Mouse (Mus musculus): Measurements from ENCODE around the gene Atg5. TPM values are rescaled to one million over a fixed set of nuclear protein-coding genes. Genes with fewer than 3 reads are reported as not detected.

Gene Atg5
- polyA plus RNA-seq, 1 experiment from 2014 or later = 56.1 TPM

GRCm38 (mm10) chr10:44304845-44305244, 36.7 kb downstream of the Atg5 start:
- WGBS = 64% methylated on average over 3 of the region's 3 CpGs
- no peak for ATAC-seq
- Histone ChIP-seq H3K4me3 (replicated peaks; ENCODE audit: low read length) (no peak overlapping the region), H3K4me2 (ENCODE audit: low read length) (no peak overlapping the region), H3K9ac (replicated peaks; ENCODE audit: low read depth, low read length) (no peak overlapping the region), H3K9me3 (ENCODE audit: control insufficient read depth, low read length) (no peaks in the 10 kb centered on the region), H3K36me3 (ENCODE audit: control insufficient read depth, insufficient read depth) (peaks cover 6% of the 10 kb centered on the region; the same call in 1 of the 2 replicates), H3K27me3 (replicated peaks; ENCODE audit: control insufficient read depth, insufficient read depth, low read length) (no peaks in the 10 kb centered on the region), H3K4me1 (replicated peaks; ENCODE audit: control insufficient read depth, insufficient read depth, low read length) (no peaks in the 10 kb centered on the region), H3K27ac (ENCODE audit: low read length) (no peak overlapping the region)

- no peak overlapping the region for H3K27ac ChIP-seq (ENCODE audit: low read length)
- H3K36me3 ChIP-seq (ENCODE audit: control insufficient read depth, insufficient read depth) = peaks cover 6% of the 10 kb centered on the region; the same call in 1 of the 2 replicates
- no peak overlapping the region for H3K4me3 ChIP-seq (replicated peaks; ENCODE audit: low read length)
- H3K9ac ChIP-seq (replicated peaks; ENCODE audit: low read depth, low read length) = no peak overlapping the region
- H3K4me1 ChIP-seq (replicated peaks; ENCODE audit: control insufficient read depth, insufficient read depth, low read length) = no peaks in the 10 kb centered on the region
- H3K4me2 ChIP-seq (ENCODE audit: low read length) = no peak overlapping the region
- ATAC-seq = no peak
- WGBS = 96% methylated on average over 6 of the region's 6 CpGs
- no peaks in the 10 kb centered on the region for H3K9me3 ChIP-seq (ENCODE audit: control insufficient read depth, low read length)
- H3K27me3 ChIP-seq (replicated peaks; ENCODE audit: control insufficient read depth, insufficient read depth, low read length) = no peaks in the 10 kb centered on the region
These were observed 38.1 kb downstream of the Atg5 start for GRCm38 (mm10) chr10:44306308-44306707.

- no peaks in the 10 kb centered on the region for H3K9me3 ChIP-seq (ENCODE audit: control insufficient read depth, low read length)
- no peaks in the 10 kb centered on the region for H3K4me1 ChIP-seq (replicated peaks; ENCODE audit: control insufficient read depth, insufficient read depth, low read length)
- H3K27ac ChIP-seq (ENCODE audit: low read length) = no peak overlapping the region
- no peak for ATAC-seq
- no peaks in the 10 kb centered on the region for H3K27me3 ChIP-seq (replicated peaks; ENCODE audit: control insufficient read depth, insufficient read depth, low read length)
- no peak overlapping the region for H3K9ac ChIP-seq (replicated peaks; ENCODE audit: low read depth, low read length)
- H3K4me3 ChIP-seq (replicated peaks; ENCODE audit: low read length) = no peak overlapping the region
- peaks cover 6% of the 10 kb centered on the region; the same call in 1 of the 2 replicates for H3K36me3 ChIP-seq (ENCODE audit: control insufficient read depth, insufficient read depth)
- H3K4me2 ChIP-seq (ENCODE audit: low read length) = no peak overlapping the region
These were observed 40.1 kb downstream of the Atg5 start for GRCm38 (mm10) chr10:44308280-44308679.

DNA sequence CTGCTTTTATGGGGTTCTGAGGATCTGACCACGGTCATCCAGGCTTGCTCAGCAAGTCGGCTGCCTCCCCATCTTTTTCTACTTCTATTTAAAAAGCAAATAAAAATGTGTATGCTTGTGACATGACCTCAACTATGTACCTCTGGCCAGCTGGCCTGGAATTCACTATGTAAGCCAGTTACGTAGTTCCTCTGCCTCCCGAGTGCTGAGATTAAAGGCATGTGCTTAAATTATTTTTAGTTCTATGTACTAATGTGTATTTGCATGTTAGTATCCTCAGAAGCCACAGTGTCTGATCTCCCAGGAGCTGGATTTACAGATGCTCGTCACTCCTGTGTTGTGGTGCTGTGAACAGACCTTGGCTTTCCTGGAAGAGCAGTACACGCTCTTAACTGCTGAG, 41.1 kb downstream of the Atg5 start:
- H3K36me3 ChIP-seq (ENCODE audit: control insufficient read depth, insufficient read depth) = 0 out of 2 replicates have a peak, but pooled peaks cover under 1% of the 10 kb centered on the region
- no peak overlapping the region for H3K4me3 ChIP-seq (replicated peaks; ENCODE audit: low read length)
- no peak overlapping the region for H3K4me2 ChIP-seq (ENCODE audit: low read length)
- no peaks in the 10 kb centered on the region for H3K27me3 ChIP-seq (replicated peaks; ENCODE audit: control insufficient read depth, insufficient read depth, low read length)
- no peak overlapping the region for H3K27ac ChIP-seq (ENCODE audit: low read length)
- H3K9me3 ChIP-seq (ENCODE audit: control insufficient read depth, low read length) = no peaks in the 10 kb centered on the region
- H3K9ac ChIP-seq (replicated peaks; ENCODE audit: low read depth, low read length) = no peak overlapping the region
- WGBS = 92% methylated on average over 6 of the region's 6 CpGs
- ATAC-seq = no peak
- H3K4me1 ChIP-seq (replicated peaks; ENCODE audit: control insufficient read depth, insufficient read depth, low read length) = no peaks in the 10 kb centered on the region

DNA sequence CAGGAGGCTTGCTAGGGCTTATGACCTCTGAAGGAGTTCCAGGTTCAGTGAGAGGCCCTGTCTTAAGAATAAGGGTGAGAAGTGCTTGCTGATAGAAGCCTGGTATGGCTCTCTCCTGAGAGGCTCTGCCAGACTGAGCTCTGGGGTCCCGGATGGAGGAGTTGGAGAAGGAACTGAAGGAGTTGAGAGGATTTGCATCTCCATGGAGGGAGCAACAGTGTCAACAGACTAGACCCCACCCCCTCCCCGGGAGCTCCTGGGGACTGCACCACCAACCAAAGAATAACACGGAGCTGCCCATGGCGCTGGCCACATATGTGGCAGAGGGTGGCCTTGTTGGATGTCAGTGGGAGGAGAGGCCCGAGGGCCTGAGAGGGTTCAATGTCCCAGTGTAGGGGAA, 47.1 kb downstream of the Atg5 start:
- Histone ChIP-seq H3K9ac (replicated peaks; ENCODE audit: low read depth, low read length) (no peak overlapping the region), H3K4me3 (replicated peaks; ENCODE audit: low read length) (no peak overlapping the region), H3K36me3 (ENCODE audit: control insufficient read depth, insufficient read depth) (no peaks in the 10 kb centered on the region), H3K4me1 (replicated peaks; ENCODE audit: control insufficient read depth, insufficient read depth, low read length) (no peaks in the 10 kb centered on the region), H3K27ac (ENCODE audit: low read length) (no peak overlapping the region), H3K27me3 (replicated peaks; ENCODE audit: control insufficient read depth, insufficient read depth, low read length) (no peaks in the 10 kb centered on the region), H3K9me3 (ENCODE audit: control insufficient read depth, low read length) (no peaks in the 10 kb centered on the region), H3K4me2 (ENCODE audit: low read length) (no peak overlapping the region)
- no peak for ATAC-seq
- 43% methylated on average over 5 of the region's 5 CpGs for WGBS

DNA sequence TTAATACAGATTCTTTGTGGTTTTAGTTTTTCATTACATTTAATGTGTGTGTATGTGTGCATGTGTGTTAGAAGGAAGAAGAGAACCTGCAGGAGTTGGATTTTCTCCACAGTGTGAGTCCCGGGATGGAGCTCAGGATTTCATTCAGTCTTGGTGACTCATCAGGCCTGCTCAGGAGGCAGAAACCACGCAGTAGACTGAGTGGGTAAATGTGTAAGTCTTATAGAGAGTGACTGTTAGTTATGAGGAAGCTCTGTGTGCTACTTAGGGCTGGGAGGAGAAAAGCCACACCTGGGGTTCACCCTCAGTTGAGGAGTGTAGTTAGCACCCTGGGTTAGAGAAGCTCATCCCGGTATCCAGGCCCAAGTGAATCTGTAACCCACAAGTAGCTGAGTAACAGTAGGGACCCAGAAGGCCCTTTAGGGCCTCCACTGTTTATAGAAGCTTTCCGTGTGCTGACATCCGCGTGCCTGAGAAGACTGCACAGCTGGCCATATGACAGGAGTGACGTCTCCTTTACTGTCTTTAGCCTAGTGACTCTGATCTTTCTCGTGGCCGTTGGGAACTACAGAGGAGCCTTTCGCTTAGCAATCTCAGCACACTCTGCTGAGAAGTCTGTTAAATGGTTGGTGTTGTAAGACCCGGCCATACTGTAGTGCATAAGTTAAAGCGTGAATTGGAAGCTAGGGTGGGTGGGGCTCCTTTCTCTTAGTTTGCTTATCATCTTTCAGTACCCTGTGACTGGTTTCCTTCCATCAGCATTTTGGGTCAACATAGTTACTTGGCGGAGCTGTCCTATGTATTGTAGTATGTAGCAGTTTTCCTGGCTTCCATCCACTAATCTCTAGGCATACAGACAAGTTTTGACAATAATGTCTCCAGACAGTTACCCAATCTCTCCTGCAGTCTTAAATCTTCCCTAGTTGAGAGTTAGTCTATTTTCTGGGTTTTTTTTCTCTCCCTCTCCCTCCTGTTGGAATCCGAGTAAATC, 48.4 kb downstream of the Atg5 start:
- H3K36me3 ChIP-seq (ENCODE audit: control insufficient read depth, insufficient read depth) = no peaks in the 10 kb centered on the region
- ATAC-seq = no peak
- WGBS = 86% methylated on average over 14 of the region's 14 CpGs
- H3K4me3 ChIP-seq (replicated peaks; ENCODE audit: low read length) = no peak overlapping the region
- H3K4me1 ChIP-seq (replicated peaks; ENCODE audit: control insufficient read depth, insufficient read depth, low read length) = no peaks in the 10 kb centered on the region
- no peak overlapping the region for H3K9ac ChIP-seq (replicated peaks; ENCODE audit: low read depth, low read length)
- no peaks in the 10 kb centered on the region for H3K9me3 ChIP-seq (ENCODE audit: control insufficient read depth, low read length)
- no peaks in the 10 kb centered on the region for H3K27me3 ChIP-seq (replicated peaks; ENCODE audit: control insufficient read depth, insufficient read depth, low read length)
- H3K4me2 ChIP-seq (ENCODE audit: low read length) = no peak overlapping the region
- no peak overlapping the region for H3K27ac ChIP-seq (ENCODE audit: low read length)

GRCm38 (mm10) chr10:44322166-44322565, 54.0 kb downstream of the Atg5 start:
- Histone ChIP-seq H3K9me3 (ENCODE audit: control insufficient read depth, low read length) (no peaks in the 10 kb centered on the region), H3K27ac (ENCODE audit: low read length) (no peak overlapping the region), H3K4me3 (replicated peaks; ENCODE audit: low read length) (no peak overlapping the region), H3K4me2 (ENCODE audit: low read length) (no peak overlapping the region), H3K9ac (replicated peaks; ENCODE audit: low read depth, low read length) (no peak overlapping the region), H3K27me3 (replicated peaks; ENCODE audit: control insufficient read depth, insufficient read depth, low read length) (no peaks in the 10 kb centered on the region), H3K36me3 (ENCODE audit: control insufficient read depth, insufficient read depth) (no peaks in the 10 kb centered on the region), H3K4me1 (replicated peaks; ENCODE audit: control insufficient read depth, insufficient read depth, low read length) (no peaks in the 10 kb centered on the region)
- ATAC-seq = no peak
- WGBS = 84% methylated on average over 1 of the region's 1 CpGs

- no peak for ATAC-seq
- 88% methylated on average over 9 of the region's 9 CpGs for WGBS
- H3K27me3 ChIP-seq (replicated peaks; ENCODE audit: control insufficient read depth, insufficient read depth, low read length) = no peaks in the 10 kb centered on the region
- H3K4me2 ChIP-seq (ENCODE audit: low read length) = no peak overlapping the region
- no peaks in the 10 kb centered on the region for H3K4me1 ChIP-seq (replicated peaks; ENCODE audit: control insufficient read depth, insufficient read depth, low read length)
- no peak overlapping the region for H3K9ac ChIP-seq (replicated peaks; ENCODE audit: low read depth, low read length)
- H3K27ac ChIP-seq (ENCODE audit: low read length) = no peak overlapping the region
- H3K36me3 ChIP-seq (ENCODE audit: control insufficient read depth, insufficient read depth) = no peaks in the 10 kb centered on the region
- no peaks in the 10 kb centered on the region for H3K9me3 ChIP-seq (ENCODE audit: control insufficient read depth, low read length)
- no peak overlapping the region for H3K4me3 ChIP-seq (replicated peaks; ENCODE audit: low read length)
These were observed 55.1 kb downstream of the Atg5 start for GRCm38 (mm10) chr10:44323070-44323775.

DNA sequence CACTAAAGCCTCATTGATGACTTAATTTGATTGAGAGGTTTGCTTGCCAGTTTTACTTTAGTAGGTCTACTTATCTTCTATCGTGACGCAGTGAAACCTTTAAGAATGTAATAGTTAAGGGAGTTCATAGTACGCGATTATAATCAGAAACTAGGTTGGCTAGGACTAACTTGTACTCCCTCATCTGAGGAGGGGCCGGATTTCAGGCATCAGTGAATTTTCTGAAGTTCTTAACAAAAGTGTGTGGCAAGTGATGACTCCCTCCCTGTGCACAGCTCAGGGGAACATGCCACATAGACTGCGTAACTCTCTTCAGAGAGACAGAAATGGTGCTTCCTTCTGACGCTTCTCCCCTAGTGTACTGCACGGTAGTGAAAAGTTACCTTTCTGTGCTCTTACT, 55.7 kb downstream of the Atg5 start:
- H3K4me3 ChIP-seq (replicated peaks; ENCODE audit: low read length) = no peak overlapping the region
- no peak overlapping the region for H3K27ac ChIP-seq (ENCODE audit: low read length)
- no peaks in the 10 kb centered on the region for H3K36me3 ChIP-seq (ENCODE audit: control insufficient read depth, insufficient read depth)
- no peaks in the 10 kb centered on the region for H3K27me3 ChIP-seq (replicated peaks; ENCODE audit: control insufficient read depth, insufficient read depth, low read length)
- H3K4me1 ChIP-seq (replicated peaks; ENCODE audit: control insufficient read depth, insufficient read depth, low read length) = no peaks in the 10 kb centered on the region
- 90% methylated on average over 8 of the region's 8 CpGs for WGBS
- no peak overlapping the region for H3K9ac ChIP-seq (replicated peaks; ENCODE audit: low read depth, low read length)
- H3K9me3 ChIP-seq (ENCODE audit: control insufficient read depth, low read length) = no peaks in the 10 kb centered on the region
- no peak for ATAC-seq
- H3K4me2 ChIP-seq (ENCODE audit: low read length) = no peak overlapping the region

All from forebrain, embryonic 16.5 days (tissue).